Mouse (Mus musculus): ENCODE data around the gene Ntrk3.

Ntrk3 gene

GRCm38 (mm10) chr7:78221668-78222067 is 516.1 kb downstream of the Ntrk3 start:
- DNase-seq (ENCODE audit: low read depth, low spot score), result no peak

GRCm38 (mm10) chr7:78220949-78221348 is 516.9 kb downstream of the Ntrk3 start:
- DNase-seq (ENCODE audit: low read depth, low spot score), result no peak

- DNase-seq (ENCODE audit: low read depth, low spot score), result no peak
Observed at GRCm38 (mm10) chr7:78190931-78191653, 546.7 kb downstream of the Ntrk3 start.

GRCm38 (mm10) chr7:78185578-78185977 is 552.2 kb downstream of the Ntrk3 start:
- DNase-seq (ENCODE audit: low read depth, low spot score), result no peak

GRCm38 (mm10) chr7:78183396-78183795 is 554.4 kb downstream of the Ntrk3 start:
- DNase-seq (ENCODE audit: low read depth, low spot score), result no peak

- no peak for DNase-seq (ENCODE audit: low read depth, low spot score)
Observed at GRCm38 (mm10) chr7:78179996-78180665, 557.7 kb downstream of the Ntrk3 start.

GRCm38 (mm10) chr7:78172267-78172955 is 565.4 kb downstream of the Ntrk3 start:
- DNase-seq (ENCODE audit: low read depth, low spot score), result no peak

- DNase-seq (ENCODE audit: low read depth, low spot score), result no peak
Observed at GRCm38 (mm10) chr7:78165466-78165865, 572.3 kb downstream of the Ntrk3 start.

GRCm38 (mm10) chr7:78157946-78158345 is 579.9 kb downstream of the Ntrk3 start:
- no peak for DNase-seq (ENCODE audit: low read depth, low spot score)

- DNase-seq (ENCODE audit: low read depth, low spot score), result no peak
Observed at GRCm38 (mm10) chr7:78145251-78145650, 592.6 kb downstream of the Ntrk3 start.

- no peak for DNase-seq (ENCODE audit: low read depth, low spot score)
Observed at GRCm38 (mm10) chr7:78144849-78145248, 593.0 kb downstream of the Ntrk3 start.

- no peak for DNase-seq (ENCODE audit: low read depth, low spot score)
Observed at GRCm38 (mm10) chr7:78129966-78130365, 607.8 kb downstream of the Ntrk3 start.
